Mouse (Mus musculus) left cerebral cortex, adult 9 months (tissue): Measurements from ENCODE around the gene Mcoln3.

Experiments
- DNase-seq, 2 experiments: peaks; one replicate each; pipeline ENCODE4 v3.0.0; 2022; ENCODE audit warnings: low spot score in 2 of 2

Mcoln3 gene

DNA sequence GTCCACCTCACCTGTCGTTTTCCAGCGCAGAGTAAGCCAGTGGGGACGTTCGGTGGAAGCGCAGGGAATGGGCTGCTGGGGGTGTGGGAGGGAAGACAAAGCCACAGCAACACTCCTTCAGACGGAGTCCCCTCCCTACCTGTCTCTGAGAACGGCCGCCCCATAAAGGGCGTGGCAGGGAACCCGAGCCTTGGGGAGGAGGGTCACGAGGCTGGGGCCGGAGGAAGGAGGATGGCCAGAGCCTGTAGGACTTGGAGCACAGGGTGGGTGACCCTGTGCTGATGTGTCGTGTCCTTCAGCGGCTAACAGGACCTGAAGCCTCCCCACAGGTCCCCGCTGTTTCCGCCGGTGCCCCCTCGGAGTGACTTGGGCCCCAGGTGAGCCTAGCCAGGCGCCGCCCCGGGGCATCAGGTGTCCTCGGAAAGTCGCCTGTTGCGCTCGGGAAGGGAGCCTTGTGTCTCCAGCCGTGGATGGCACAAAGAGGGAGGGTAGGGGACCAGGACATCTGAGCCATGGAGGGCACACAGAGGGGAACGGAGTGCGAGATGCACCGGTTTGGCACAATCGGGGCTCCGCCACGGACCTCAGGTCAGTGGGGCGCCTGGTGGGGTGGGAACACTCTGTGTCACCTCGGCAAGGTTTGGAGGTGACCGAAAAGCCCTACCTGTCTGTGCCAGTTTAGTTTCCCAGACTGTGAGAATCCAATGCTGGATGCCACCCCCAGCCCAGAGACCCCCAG lies at the start of gene Mcoln3:
Mcoln3 (plus strand) TSS at position 193 of the 739 bp plus-strand sequence.
- no peak for DNase-seq

DNA sequence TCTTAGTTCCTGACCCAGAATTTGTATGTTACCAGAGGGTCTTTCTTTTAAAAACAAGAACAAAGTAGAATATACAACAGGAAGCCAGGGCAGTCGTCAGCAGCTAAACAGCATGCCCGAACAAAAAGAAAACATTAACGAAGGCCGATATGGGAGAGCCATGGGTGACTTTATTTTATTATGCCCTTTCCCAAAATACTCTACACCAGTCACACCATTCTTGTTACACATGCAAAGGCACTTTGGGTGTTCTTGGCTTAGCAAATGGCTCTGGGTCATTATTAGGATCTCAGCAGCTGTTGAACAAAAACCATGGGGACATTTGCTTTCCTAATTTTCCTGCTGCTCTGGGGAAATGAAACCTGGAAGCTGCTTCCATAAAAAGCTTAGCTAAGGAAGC lies 48.0 kb upstream of the Mcoln3 start:
- no peak for DNase-seq

- no peak for DNase-seq
These were observed 44.5 kb upstream of the Mcoln3 start for GRCm38 (mm10) chr3:146072780-146073179.

GRCm38 (mm10) chr3:146080241-146080640 lies 37.0 kb upstream of the Mcoln3 start:
- DNase-seq: no peak

GRCm38 (mm10) chr3:146090988-146091657 lies 26.1 kb upstream of the Mcoln3 start:
- no peak for DNase-seq

- DNase-seq: no peak
These were observed 22.2 kb upstream of the Mcoln3 start for GRCm38 (mm10) chr3:146095066-146095465.

GRCm38 (mm10) chr3:146096986-146097385 lies 20.3 kb upstream of the Mcoln3 start:
- no peak for DNase-seq

DNA sequence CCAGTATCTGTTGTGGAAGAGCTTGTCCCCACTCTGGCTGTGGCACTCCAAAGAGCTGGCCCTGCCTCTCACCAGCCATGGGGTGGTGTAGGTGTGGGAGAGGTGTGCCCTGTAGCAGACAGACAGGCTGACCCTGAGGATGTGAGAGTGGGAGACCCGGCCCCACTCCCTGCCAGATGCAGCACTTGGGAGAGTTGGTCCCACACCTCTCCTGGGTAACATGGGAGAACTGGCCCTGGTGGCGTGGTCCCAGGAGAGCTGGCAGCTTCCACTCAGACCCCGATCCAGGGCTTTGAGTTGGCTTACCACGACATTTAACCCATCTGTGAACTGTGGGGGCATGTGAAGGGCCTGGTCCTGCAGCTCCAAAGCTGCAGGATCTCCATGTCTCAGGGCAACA lies 19.4 kb upstream of the Mcoln3 start:
- no peak for DNase-seq

DNA sequence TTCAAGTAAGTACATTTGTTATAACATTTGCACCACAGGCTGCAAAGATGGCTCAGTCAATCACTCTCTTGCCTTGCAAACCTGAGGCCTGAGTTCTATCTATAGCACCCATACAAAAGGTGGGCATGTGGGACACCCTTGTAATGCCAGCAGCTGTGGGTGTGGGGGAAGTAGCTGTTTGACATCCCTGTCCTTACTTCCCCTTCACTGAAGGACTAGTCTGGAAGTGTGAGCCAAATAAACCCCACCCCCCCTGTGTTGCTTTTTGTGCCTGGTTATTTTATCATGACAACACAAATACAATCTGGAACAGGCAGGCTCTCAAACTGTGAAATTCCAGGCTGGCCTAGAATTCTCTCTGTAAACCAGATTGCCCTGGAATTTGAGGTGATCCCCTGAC lies 17.3 kb upstream of the Mcoln3 start:
- no peak for DNase-seq

- DNase-seq: no peak
These were observed 15.2 kb upstream of the Mcoln3 start for GRCm38 (mm10) chr3:146102049-146102448.

GRCm38 (mm10) chr3:146107116-146107849 lies 10.0 kb upstream of the Mcoln3 start:
- DNase-seq: peak in 1 of 2 experiments; percentile 3

GRCm38 (mm10) chr3:146107921-146108571 lies 9.2 kb upstream of the Mcoln3 start, which contains the start of gene Wdr63:
Gene Wdr63, minus strand, starts transcription at chr3:146108130.
- DNase-seq: peak; percentile 66 to 83

DNA sequence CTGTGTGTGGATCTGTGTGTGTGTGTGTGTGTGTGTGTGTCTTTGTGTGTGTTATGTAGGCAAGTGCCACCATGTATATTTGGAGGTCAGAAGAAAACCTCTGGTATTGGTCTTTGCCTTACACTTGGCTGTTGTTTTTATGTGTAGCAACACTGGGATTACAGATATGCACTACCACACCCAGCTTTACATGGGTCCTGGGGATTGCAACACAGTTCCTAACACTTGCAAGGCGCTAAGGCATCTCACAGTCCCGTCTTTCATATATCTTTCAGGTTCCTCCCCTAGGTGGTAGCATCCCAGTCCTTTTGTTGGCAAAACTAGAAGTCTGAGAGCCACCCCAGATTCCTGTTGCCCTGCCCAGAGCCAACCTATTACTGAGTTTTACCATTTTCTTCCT lies 8.3 kb upstream of the Mcoln3 start:
- DNase-seq: no peak

DNA sequence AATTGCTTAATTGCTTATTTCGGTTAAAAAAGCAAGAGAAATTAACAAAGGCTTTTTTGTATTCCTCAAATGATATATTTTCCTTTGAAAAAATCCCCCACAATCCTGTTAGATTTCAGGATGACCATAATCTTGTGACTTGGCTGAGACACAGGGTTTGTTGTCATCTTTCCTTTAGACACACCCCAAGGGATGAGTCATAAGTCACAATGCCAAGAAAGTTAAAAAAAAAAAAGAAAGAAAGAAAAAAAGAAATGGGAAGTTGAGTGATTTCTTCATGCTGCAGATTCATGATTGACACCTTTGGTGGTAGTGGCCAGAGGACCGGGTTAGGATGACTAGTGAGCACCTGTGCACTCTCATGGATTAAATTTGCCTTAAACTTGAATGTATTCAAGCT lies 6.9 kb upstream of the Mcoln3 start:
- DNase-seq: no peak

- no peak for DNase-seq
These were observed 6.3 kb upstream of the Mcoln3 start for GRCm38 (mm10) chr3:146110916-146111315.

GRCm38 (mm10) chr3:146117997-146118457 lies 777 bp downstream of the Mcoln3 start:
- no peak for DNase-seq

GRCm38 (mm10) chr3:146121310-146122124 lies 4.3 kb downstream of the Mcoln3 start:
- DNase-seq: no peak

DNA sequence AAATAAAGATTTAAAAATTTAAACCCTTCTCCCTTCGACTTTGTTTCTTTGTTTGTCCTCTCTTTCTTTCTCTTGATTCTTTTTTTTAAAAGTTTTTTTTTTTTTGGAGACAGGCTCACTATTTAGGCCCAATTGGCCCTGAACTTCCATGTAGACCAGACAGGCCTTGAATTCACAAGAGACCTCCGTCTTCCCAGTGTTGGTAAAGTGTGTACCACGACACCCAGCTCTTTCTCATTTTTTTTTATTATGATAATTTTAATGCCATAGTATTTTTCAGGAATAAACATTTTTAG lies 4.8 kb downstream of the Mcoln3 start:
- DNase-seq: no peak

GRCm38 (mm10) chr3:146122807-146123463 lies 5.7 kb downstream of the Mcoln3 start:
- no peak for DNase-seq

GRCm38 (mm10) chr3:146123464-146123825 lies 6.2 kb downstream of the Mcoln3 start:
- no peak for DNase-seq

DNA sequence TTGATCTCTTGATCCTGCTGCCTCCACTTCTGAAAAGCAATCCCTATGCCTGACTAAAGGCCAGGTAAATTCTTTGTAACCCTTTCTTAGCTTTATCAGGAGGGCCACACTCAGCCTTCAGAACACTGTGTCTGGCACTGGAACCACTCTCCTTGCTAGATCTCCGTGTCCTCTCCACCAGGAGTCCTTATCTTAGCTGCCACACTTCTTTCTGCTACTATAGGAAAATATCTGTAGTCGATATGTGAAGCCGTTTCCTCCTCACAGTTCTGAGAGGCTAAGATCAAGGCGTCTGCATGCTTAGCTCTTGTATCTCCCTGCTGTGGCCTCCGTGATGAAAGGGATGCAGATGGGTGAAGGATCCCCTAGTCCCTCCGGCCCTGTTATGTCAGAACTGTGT lies 10.0 kb downstream of the Mcoln3 start:
- DNase-seq: no peak
